Mouse (Mus musculus): ENCODE results near the gene Ino80d.

- TF ChIP-seq CTCF (IDR thresholded peaks at IDR 0.05; ENCODE audit: extremely low read depth, insufficient read length, insufficient replicate concordance, low read depth, low read length) (no peak), POLR2A (IDR thresholded peaks at IDR 0.05; ENCODE audit: low read depth, low read length) (no peak)
These were observed 18.4 kb downstream of the Ino80d start for GRCm38 (mm10) chr1:63096071-63096470.
